Mouse (Mus musculus): ENCODE data around the gene Gm49361.

DNA sequence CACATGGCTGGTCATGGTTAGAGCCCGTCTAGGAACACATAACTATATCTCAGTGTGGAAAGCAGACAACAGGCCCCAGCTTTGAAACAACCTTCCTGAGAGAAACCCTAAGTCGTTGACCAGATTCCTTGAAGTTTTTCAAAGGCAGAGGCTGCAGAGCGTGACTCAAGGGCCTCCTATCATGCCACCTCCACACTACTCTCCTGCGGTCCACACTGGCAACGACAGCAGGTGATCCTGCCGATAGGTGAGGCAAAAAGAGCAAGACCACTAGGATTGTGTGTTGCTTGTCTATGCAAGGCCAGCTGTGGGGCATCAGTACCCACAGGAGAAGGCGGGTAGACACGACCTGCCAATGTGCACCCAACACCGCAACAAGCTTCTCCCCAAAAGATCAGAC, 43.9 kb upstream of the Gm49361 start:
- TF ChIP-seq CTCF (IDR thresholded peaks at IDR 0.05; ENCODE audit: extremely low read depth, insufficient read length, insufficient replicate concordance, low read depth, low read length) (no peak), POLR2A (IDR thresholded peaks at IDR 0.05; ENCODE audit: low read depth, low read length) (no peak)

Data from small intestine, adult 2 months (tissue).